Comparison of ENCODE assay signal across 8 mouse cellular contexts in genomic region chr7:28767462-28767965, GRCm38 (mm10). TPM values are rescaled to one million over a fixed set of nuclear protein-coding genes. Genes with fewer than 3 reads are reported as not detected.
DNase-seq lines count a peak whose midpoint lies in the region; ATAC-seq and TF ChIP-seq lines count a peak whose summit lies in the region.

Gene Nfkbib (minus strand): TSS chr7:28767512.

- DNase-seq in cerebellum, adult 11-12 months = peak; percentile 62
- no peak for DNase-seq in cerebellum, postnatal 4 days (ENCODE audit: low spot score in 2 of 2)
- DNase-seq in CH12.LX (ENCODE audit: extremely low read depth) = no peak
- DNase-seq in forebrain, embryonic 10.5 days (ENCODE audit: extremely low spot score, low spot score) = no peak
- no peak for DNase-seq in heart, postnatal 10 days
- no peak for DNase-seq in limb, embryonic 10.5 days (ENCODE audit: low spot score)
- no peak for DNase-seq in natural killer cell, adult 2 months (ENCODE audit: low spot score in 2 of 2)

- no peak for TF ChIP-seq EP300 in CH12.LX (IDR thresholded peaks at IDR 0.05; ENCODE audit: low read length)

- peaks cover 14 to 40% of the 10 kb centered on the region in 2 experiments for H3K4me1 ChIP-seq in CH12.LX (ENCODE audit: control insufficient read depth in 1 of 2, insufficient read depth in 2 of 2)
- H3K4me1 ChIP-seq in forebrain, embryonic 10.5 days = peaks cover 32% of the 10 kb centered on the region
- peaks cover 27% of the 10 kb centered on the region for H3K4me1 ChIP-seq in limb, embryonic 10.5 days
- H3K4me1 ChIP-seq in neural tube, embryonic 14.5 days (ENCODE audit: control insufficient read depth, insufficient read depth, low read length) = peaks cover 14% of the 10 kb centered on the region

- TF ChIP-seq CTCF in CH12.LX (conservative IDR thresholded peaks at IDR 0.05 in 1 of 2, IDR thresholded peaks at IDR 0.05 in 1 of 2; ENCODE audit: low read depth in 2 of 2, low read length in 2 of 2) = no peak

- H3K36me3 ChIP-seq in CH12.LX (replicated peaks in 1 of 2; ENCODE audit: control insufficient read depth in 1 of 2, insufficient read depth in 1 of 2, low read length in 1 of 2) = peaks cover 7 to 38% of the 10 kb centered on the region in 2 experiments
- H3K36me3 ChIP-seq in forebrain, embryonic 10.5 days (replicated peaks) = peaks cover 10% of the 10 kb centered on the region
- H3K36me3 ChIP-seq in limb, embryonic 10.5 days = peaks cover 12% of the 10 kb centered on the region
- peaks cover 3% of the 10 kb centered on the region; the same call in 1 of the 2 replicates for H3K36me3 ChIP-seq in neural tube, embryonic 14.5 days (ENCODE audit: control insufficient read depth, insufficient read depth, low read length)

- H3K79me2 ChIP-seq in CH12.LX (replicated peaks; ENCODE audit: control insufficient read depth, extremely low read depth, insufficient read depth, poor library complexity, severe bottlenecking) = peaks cover 34% of the 10 kb centered on the region

- peak within 1 kb of the TSS; percentile 83 for H3K4me2 ChIP-seq in CH12.LX (ENCODE audit: insufficient read depth, low read depth, poor library complexity, severe bottlenecking)
- peak within 1 kb of the TSS; percentile 71 for H3K4me2 ChIP-seq in neural tube, embryonic 14.5 days (ENCODE audit: low read depth, low read length)

- no peaks in the 10 kb centered on the region for H3K27me3 ChIP-seq in CH12.LX (replicated peaks)
- no peaks in the 10 kb centered on the region for H3K27me3 ChIP-seq in forebrain, embryonic 10.5 days (ENCODE audit: poor library complexity, severe bottlenecking)
- no peaks in the 10 kb centered on the region for H3K27me3 ChIP-seq in limb, embryonic 10.5 days (ENCODE audit: low read depth, poor library complexity, severe bottlenecking)
- no peaks in the 10 kb centered on the region for H3K27me3 ChIP-seq in neural tube, embryonic 14.5 days (ENCODE audit: control insufficient read depth, insufficient read depth, low read length)

- peak within 1 kb of the TSS; percentile 84 for H3K9ac ChIP-seq in CH12.LX (ENCODE audit: insufficient read depth, low read depth)
- H3K9ac ChIP-seq in neural tube, embryonic 14.5 days (replicated peaks; ENCODE audit: low read depth, low read length) = peak within 1 kb of the TSS; percentile 77

- H3K9me3 ChIP-seq in CH12.LX (replicated peaks; ENCODE audit: low read length) = no peaks in the 10 kb centered on the region
- H3K9me3 ChIP-seq in forebrain, embryonic 10.5 days = no peaks in the 10 kb centered on the region
- H3K9me3 ChIP-seq in limb, embryonic 10.5 days (replicated peaks) = no peaks in the 10 kb centered on the region
- H3K9me3 ChIP-seq in neural tube, embryonic 14.5 days (ENCODE audit: control insufficient read depth, low read length) = no peaks in the 10 kb centered on the region

- ATAC-seq in neural tube, embryonic 14.5 days (ENCODE audit: low read depth) = no peak

- WGBS in forebrain, embryonic 10.5 days = 63% methylated on average over 7 of the region's 7 CpGs
- 67% methylated on average over 7 of the region's 7 CpGs for WGBS in limb, embryonic 10.5 days
- 70% methylated on average over 7 of the region's 7 CpGs for WGBS in neural tube, embryonic 14.5 days

- TF ChIP-seq RAD21 in CH12.LX (IDR thresholded peaks at IDR 0.05; ENCODE audit: low read depth, low read length) = no peak

- no peak within 1 kb of the TSS for H3K27ac ChIP-seq in CH12.LX (ENCODE audit: insufficient read depth, low read depth)
- peak within 1 kb of the TSS; percentile 84 for H3K27ac ChIP-seq in forebrain, embryonic 10.5 days
- H3K27ac ChIP-seq in limb, embryonic 10.5 days = peak within 1 kb of the TSS; percentile 81
- H3K27ac ChIP-seq in neural tube, embryonic 14.5 days (ENCODE audit: low read depth, low read length) = no peak within 1 kb of the TSS

- H3K4me3 ChIP-seq in CH12.LX (replicated peaks in 1 of 3; ENCODE audit: low read depth in 2 of 3, low read length in 2 of 3, poor library complexity in 1 of 3) = peak within 1 kb of the TSS; percentile 81 to 88 (median 86)
- peak within 1 kb of the TSS; percentile 82 for H3K4me3 ChIP-seq in forebrain, embryonic 10.5 days
- peak within 1 kb of the TSS; percentile 83 for H3K4me3 ChIP-seq in limb, embryonic 10.5 days
- H3K4me3 ChIP-seq in neural tube, embryonic 14.5 days (ENCODE audit: low read depth, low read length) = peak within 1 kb of the TSS; percentile 58

- dilution Hi-C loops in CH12.LX (cut with MboI; ENCODE audit: extremely low pct_ligation_motif_present, extremely low pct_unique_long_range_greater_than_20kb, low sequenced_read_pairs) = no loop called here

- in situ Hi-C loops in CH12.LX (cut with MboI; ENCODE audit: low pct_ligation_motif_present, low pct_unique_long_range_greater_than_20kb, low sequenced_read_pairs) = no loop called here

- intact Hi-C loops in heart, postnatal 10 days (cut with DNase I) = no loop called here

- TF ChIP-seq POLR2A in CH12.LX (IDR thresholded peaks at IDR 0.05; ENCODE audit: low read depth, low read length) = no peak

TF ChIP-seq in CH12.LX, 34 proteins besides CTCF, POLR2A, EP300 and RAD21:
- TF ChIP-seq MYC (IDR thresholded peaks at IDR 0.05; ENCODE audit: low read depth, low read length) (no peak), UBTF (IDR thresholded peaks at IDR 0.05; ENCODE audit: low read depth, low read length) (no peak), MAFK (IDR thresholded peaks at IDR 0.05; ENCODE audit: insufficient replicate concordance, low read length) (no peak), CHD2 (IDR thresholded peaks at IDR 0.05; ENCODE audit: low read length) (0 out of 2 replicates have a peak, but pooled peaks have one; percentile 10), SMC3 (IDR thresholded peaks at IDR 0.05; ENCODE audit: low read depth, low read length) (no peak), CHD1 (IDR thresholded peaks at IDR 0.05; ENCODE audit: low read depth, low read length) (no peak), ZKSCAN1 (IDR thresholded peaks at IDR 0.05; ENCODE audit: borderline replicate concordance, low read depth, low read length) (no peak), ZMIZ1 (IDR thresholded peaks at IDR 0.05; ENCODE audit: low read depth, low read length) (no peak), KAT2A (IDR thresholded peaks at IDR 0.05; ENCODE audit: insufficient replicate concordance, low read length) (no peak), ELF1 (IDR thresholded peaks at IDR 0.05; ENCODE audit: low read depth, low read length) (no peak), ZC3H11A (IDR thresholded peaks at IDR 0.05; ENCODE audit: low read depth, low read length) (no peak), ETS1 (conservative IDR thresholded peaks at IDR 0.05; ENCODE audit: low read depth, low read length) (no peak), USF2 (conservative IDR thresholded peaks at IDR 0.05; ENCODE audit: low read depth, low read length) (no peak), BHLHE40 (IDR thresholded peaks at IDR 0.05; ENCODE audit: low read depth, low read length) (peak; percentile 53), NRF1 (IDR thresholded peaks at IDR 0.05; ENCODE audit: low read depth, low read length) (no peak), MXI1 (IDR thresholded peaks at IDR 0.05; ENCODE audit: low read depth, low read length) (peak; percentile 64)

RNA-seq across cellular contexts. Expression of gene Nfkbib, which starts in this region (rescaled TPM):
- total RNA-seq in CH12.LX (2012; rRNA removed) (59.3 and 62.8 TPM in 2 replicates), CH12.LX (2014; rRNA removed) (24.6 and 30.5 TPM in 2 replicates)
- polyA plus RNA-seq in CH12.LX (2012; ENCODE audit: insufficient read length, low read depth) = 97.5 and 101 TPM in 2 replicates
- 56.6 and 57.6 TPM in 2 replicates for polyA plus RNA-seq in forebrain, embryonic 10.5 days (2016; fragmentation: Nextera tagmentation; extraction: Ambion mirVana)
- 10 to 100 TPM; 15.4 to 16.1 TPM for total RNA-seq in heart, postnatal 10 days (2021)
- polyA plus RNA-seq in limb, embryonic 10.5 days (2016; fragmentation: Nextera tagmentation; extraction: Ambion mirVana) = 50.5 and 63.1 TPM in 2 replicates
- 67.0 and 77.8 TPM in 2 replicates for polyA plus RNA-seq in neural tube, embryonic 14.5 days (2014; fragmentation: Nextera tagmentation; extraction: Ambion mirVana)

Comparison
In these comparisons a context has a peak if more than half of its experiments do, and no peak if none do; other contexts are left out.
1. H3K27ac ChIP-seq: peak in forebrain, embryonic 10.5 days (single experiment) and limb, embryonic 10.5 days (single experiment); none in CH12.LX (single experiment) and neural tube, embryonic 14.5 days (single experiment).
2. Peak in every context shown above with its lines, with median percentiles within 50 percentile points of each other: H3K4me3 ChIP-seq.